9 mouse cellular contexts compared by ENCODE assay signal in the genomic region with DNA sequence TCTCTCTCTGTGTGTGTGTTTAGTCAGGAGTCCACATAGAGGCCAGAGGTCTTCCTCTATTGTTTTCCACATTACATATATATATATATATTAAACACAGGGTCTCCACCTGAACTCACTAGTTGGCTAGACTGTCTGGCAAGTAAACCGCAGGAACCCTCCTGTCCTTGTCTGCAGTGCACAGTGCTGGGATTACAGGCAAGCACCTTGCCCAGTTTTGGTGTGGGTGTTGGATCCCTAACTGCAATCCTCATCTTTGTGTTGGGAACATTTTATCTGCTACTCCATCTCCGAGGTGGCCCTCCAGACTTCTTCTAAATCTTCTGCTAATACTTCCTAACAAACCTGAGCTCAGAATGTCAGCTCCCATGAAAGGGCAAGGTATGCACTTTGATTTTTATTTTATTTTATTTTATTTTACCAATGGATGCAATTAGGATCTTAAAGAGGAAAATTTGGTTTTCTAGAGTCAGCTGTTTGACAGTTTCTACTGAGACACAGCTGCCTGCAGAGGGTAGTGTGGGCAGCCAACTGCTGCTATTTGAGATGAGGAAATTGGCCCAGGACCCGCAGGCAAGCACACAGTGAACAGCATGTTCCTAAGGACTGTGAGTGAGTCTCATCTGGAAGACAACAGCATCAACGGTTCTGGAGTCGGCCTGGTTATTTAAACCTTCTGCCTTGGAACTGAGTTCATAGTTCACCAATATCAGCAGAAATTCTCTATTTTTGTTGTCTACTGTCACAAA.
A peak's percentile ranks its signal among the peaks of the same experiment; 100 is the strongest.
DNase-seq lines count a peak whose midpoint lies in the region; ATAC-seq lines count a peak whose summit lies in the region.
"Had no signal": no experiment of that assay in that cellular context is flagged by ENCODE, and none has a peak within 500 bp of the region (broad histone marks: within the 10 kb centered on the region; RNA-seq: fewer than 3 reads in every experiment).

No protein-coding gene starts in this region.

- no peak overlapping the region for H3K27ac ChIP-seq in stomach, embryonic 16.5 days (ENCODE audit: low read length)
- H3K27ac ChIP-seq in forebrain, embryonic 11.5 days (ENCODE audit: low read depth, low read length) = no peak overlapping the region
- H3K27ac ChIP-seq: liver, embryonic 13.5 days had no signal

- no peaks in the 10 kb centered on the region for H3K27me3 ChIP-seq in stomach, embryonic 16.5 days (ENCODE audit: control insufficient read depth, insufficient read depth, low read length)
- no peaks in the 10 kb centered on the region for H3K27me3 ChIP-seq in forebrain, embryonic 11.5 days (ENCODE audit: control insufficient read depth, insufficient read depth, low read length)
- H3K27me3 ChIP-seq: liver, embryonic 13.5 days had no signal

- H3K9me3 ChIP-seq in stomach, embryonic 16.5 days (replicated peaks; ENCODE audit: control insufficient read depth, low read length) = no peaks in the 10 kb centered on the region
- H3K9me3 ChIP-seq in forebrain, embryonic 11.5 days (ENCODE audit: control insufficient read depth, low read length) = no peaks in the 10 kb centered on the region
- H3K9me3 ChIP-seq: liver, embryonic 13.5 days had no signal

- peak; percentile 26 for DNase-seq in adrenal gland, postnatal 10 days
- no peak for DNase-seq in adrenal gland, adult 8-10 months
- peak; percentile 15 to 28 for DNase-seq in right cerebral cortex, adult 2 months (ENCODE audit: low spot score in 2 of 2)
- no peak for DNase-seq in right cerebral cortex, postnatal 25 days
- DNase-seq in left cerebral cortex, adult 18-20 months (ENCODE audit: low spot score in 2 of 2) = peak; percentile 9 to 20
- DNase-seq in urinary bladder, postnatal 25 days (ENCODE audit: low spot score) = no peak
- no peak for DNase-seq in forebrain, embryonic 11.5 days (ENCODE audit: low spot score)
- DNase-seq: liver, embryonic 13.5 days had no signal

- no peak overlapping the region for H3K9ac ChIP-seq in stomach, embryonic 16.5 days (ENCODE audit: low read length)
- H3K9ac ChIP-seq in forebrain, embryonic 11.5 days (ENCODE audit: low read length) = no peak overlapping the region
- H3K9ac ChIP-seq: liver, embryonic 13.5 days had no signal

- 64% methylated on average over 5 of the region's 5 CpGs for WGBS in stomach, embryonic 16.5 days
- WGBS in forebrain, embryonic 11.5 days = 80% methylated on average over 5 of the region's 5 CpGs

- no peak overlapping the region for H3K4me3 ChIP-seq in stomach, embryonic 16.5 days (replicated peaks; ENCODE audit: low read length)
- H3K4me3 ChIP-seq in forebrain, embryonic 11.5 days (ENCODE audit: low read depth, low read length) = no peak overlapping the region
- H3K4me3 ChIP-seq: liver, embryonic 13.5 days had no signal

- no peak overlapping the region for H3K4me2 ChIP-seq in stomach, embryonic 16.5 days (ENCODE audit: low read depth, low read length)
- no peak overlapping the region for H3K4me2 ChIP-seq in forebrain, embryonic 11.5 days (ENCODE audit: low read depth, low read length, severe bottlenecking)
- H3K4me2 ChIP-seq: liver, embryonic 13.5 days had no signal

- ATAC-seq in stomach, embryonic 16.5 days (ENCODE audit: insufficient read depth, low FRiP score) = 0 out of 2 replicates have a peak, but pooled peaks have one; percentile 50
- ATAC-seq in forebrain, embryonic 11.5 days (replicated peaks; ENCODE audit: low FRiP score) = no peak

- peaks cover 3% of the 10 kb centered on the region; the same call in 1 of the 2 replicates for H3K4me1 ChIP-seq in stomach, embryonic 16.5 days (ENCODE audit: control insufficient read depth, insufficient read depth, low read length)
- H3K4me1 ChIP-seq in forebrain, embryonic 11.5 days (replicated peaks; ENCODE audit: control insufficient read depth, insufficient read depth, low read length) = no peaks in the 10 kb centered on the region
- H3K4me1 ChIP-seq: liver, embryonic 13.5 days had no signal

- no peaks in the 10 kb centered on the region for H3K36me3 ChIP-seq in stomach, embryonic 16.5 days (ENCODE audit: control insufficient read depth, insufficient read depth, low read length)
- no peaks in the 10 kb centered on the region for H3K36me3 ChIP-seq in forebrain, embryonic 11.5 days (ENCODE audit: control insufficient read depth, insufficient read depth, low read length)
- H3K36me3 ChIP-seq: liver, embryonic 13.5 days had no signal

Comparison
In these comparisons a context has a peak if more than half of its experiments do, and no peak if none do; other contexts are left out.
1. DNase-seq: peak in adrenal gland, postnatal 10 days (single experiment), right cerebral cortex, adult 2 months (2 of 2) and left cerebral cortex, adult 18-20 months (2 of 2); none in adrenal gland, adult 8-10 months (single experiment), right cerebral cortex, postnatal 25 days (single experiment), urinary bladder, postnatal 25 days (single experiment) and forebrain, embryonic 11.5 days (single experiment).